Mouse (Mus musculus) 3T3-L1 (cell line): Measurements from ENCODE around the gene Cant1.

Source experiments
- DNase-seq: peaks from one replicate; pipeline ENCODE4 v3.0.0-alpha.2; 2015; ENCODE audit warnings: low read depth, low spot score

The Cant1 gene

GRCm38 (mm10) chr11:118430291-118430885 lies 11.5 kb upstream of the Cant1 start:
- DNase-seq = peak; percentile 82

GRCm38 (mm10) chr11:118428944-118429709 lies 10.2 kb upstream of the Cant1 start:
- DNase-seq = peak; percentile 49

GRCm38 (mm10) chr11:118428460-118428868 lies 9.6 kb upstream of the Cant1 start:
- DNase-seq = peak; percentile 34

GRCm38 (mm10) chr11:118427986-118428385 lies 9.1 kb upstream of the Cant1 start, which contains the start of gene C1qtnf1:
C1qtnf1 (plus strand) TSS chr11:118428203.
- peak; percentile 60 for DNase-seq

GRCm38 (mm10) chr11:118427266-118427779 lies 8.4 kb upstream of the Cant1 start:
- DNase-seq = peak; percentile 83

GRCm38 (mm10) chr11:118426765-118427164 lies 7.9 kb upstream of the Cant1 start:
- no peak for DNase-seq

- peak; percentile 82 for DNase-seq
Measured at GRCm38 (mm10) chr11:118424621-118425335, 5.9 kb upstream of the Cant1 start.

GRCm38 (mm10) chr11:118423266-118423971 lies 4.5 kb upstream of the Cant1 start:
- DNase-seq = peak; percentile 91

GRCm38 (mm10) chr11:118420261-118420660 lies 1.4 kb upstream of the Cant1 start:
- DNase-seq = no peak

GRCm38 (mm10) chr11:118418442-118418833 lies 448 bp downstream of the Cant1 start:
- DNase-seq = no peak

- DNase-seq = no peak
Measured at GRCm38 (mm10) chr11:118417496-118417895, 1.4 kb downstream of the Cant1 start.

GRCm38 (mm10) chr11:118416046-118416445 lies 2.8 kb downstream of the Cant1 start:
- DNase-seq = no peak

GRCm38 (mm10) chr11:118415630-118416029 lies 3.3 kb downstream of the Cant1 start:
- no peak for DNase-seq

- no peak for DNase-seq
Measured at GRCm38 (mm10) chr11:118414270-118414669, 4.6 kb downstream of the Cant1 start.

GRCm38 (mm10) chr11:118413055-118413454 lies 5.8 kb downstream of the Cant1 start:
- DNase-seq = no peak

- no peak for DNase-seq
Measured at GRCm38 (mm10) chr11:118412601-118413000, 6.3 kb downstream of the Cant1 start.

- no peak for DNase-seq
Measured at GRCm38 (mm10) chr11:118411271-118411670, 7.6 kb downstream of the Cant1 start.

- no peak for DNase-seq
Measured at GRCm38 (mm10) chr11:118410479-118410878, 8.4 kb downstream of the Cant1 start.

- no peak for DNase-seq
Measured at GRCm38 (mm10) chr11:118410073-118410444, 8.8 kb downstream of the Cant1 start.

- no peak for DNase-seq
Measured at GRCm38 (mm10) chr11:118409106-118410072, 9.5 kb downstream of the Cant1 start.
